Mouse (Mus musculus) T-helper 17 cell (primary cell): ENCODE measurements around the gene Mgat5.

Source experiments
- in situ Hi-C, 2 experiments: fragments of 300-600 bp; cut with MboI, MseI; formaldehyde crosslinking; loops; 1 replicate in 1 of 2; 2 replicates in 1 of 2; pipeline ENCODE4 v1.15.1; 2025; ENCODE audit warnings: high pct_unique_total_duplicates in 2 of 2

Gene Mgat5

GRCm38 (mm10) chr1:127536448-127536847 is 331.6 kb downstream of the Mgat5 start:
- in situ Hi-C loops = no loop called here

- in situ Hi-C loops = no loop called here
Observed at GRCm38 (mm10) chr1:127537204-127538038, 332.6 kb downstream of the Mgat5 start.
